Mouse (Mus musculus): Measurements from ENCODE around the gene 2610528J11Rik. TPM values are rescaled to one million over a fixed set of nuclear protein-coding genes. Genes with fewer than 3 reads are reported as not detected.
"Not testable (repeated sequence)": the region's sequence is repeated elsewhere in the genome, so short reads cannot be mapped to it uniquely, and the experiment has no call there.

The 2610528J11Rik gene
- not detected for total RNA-seq (2021)
- long read RNA-seq, experiment 1: 0 reads
- long read RNA-seq, experiment 2: 0 reads

DNA sequence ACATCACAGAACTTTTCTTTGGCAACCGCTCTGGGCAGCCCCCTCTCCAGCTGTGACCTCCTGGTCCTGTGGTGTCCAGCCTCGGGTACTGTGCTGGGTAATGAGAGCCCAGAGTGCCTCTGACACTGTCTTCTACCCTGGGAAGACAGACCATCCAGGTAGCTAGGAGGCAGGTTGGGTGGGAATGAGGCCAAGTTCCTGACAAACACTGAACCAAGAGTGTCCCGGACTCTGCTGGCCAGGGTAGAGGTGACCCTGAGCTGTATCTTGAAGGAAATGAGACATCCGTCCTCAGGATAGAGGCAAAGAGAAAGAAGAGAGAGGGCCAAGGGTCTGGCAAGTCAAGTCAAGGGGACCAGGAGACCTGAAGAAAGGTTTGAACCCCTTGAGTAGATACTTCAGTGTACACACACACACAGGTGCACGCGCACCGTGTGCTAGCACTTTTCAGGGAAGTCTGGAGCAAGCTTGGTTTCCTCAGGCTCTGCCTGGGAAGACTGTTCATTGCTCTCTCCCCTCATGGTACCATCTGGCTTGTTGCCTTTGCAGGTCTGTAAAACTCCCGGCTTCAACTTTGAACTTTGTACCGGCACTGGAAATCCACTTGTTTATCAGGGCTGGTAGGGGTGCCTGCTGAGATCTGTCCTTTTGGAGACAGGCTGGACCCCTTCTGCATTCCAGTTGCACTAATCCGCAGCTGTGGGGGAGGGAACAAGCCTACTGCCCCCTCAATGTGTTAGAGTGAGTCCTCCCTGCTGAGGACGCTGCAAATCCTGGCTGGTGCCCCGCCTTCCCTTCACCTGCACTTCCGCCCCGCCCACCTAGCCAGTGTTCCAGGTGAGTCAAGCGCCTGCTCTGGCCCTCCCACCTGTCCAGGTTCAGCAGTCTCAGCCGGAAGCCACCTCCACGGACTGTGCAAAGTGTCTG, at the start of gene 2610528J11Rik:
TSS of gene 2610528J11Rik (plus strand) at position 592 of the 927 bp plus-strand sequence.
- H3K27ac ChIP-seq: no peak within 1 kb of the TSS
- H3K4me3 ChIP-seq: no peak within 1 kb of the TSS
- no peak for TF ChIP-seq CTCF (conservative IDR thresholded peaks at IDR 0.05)
- DNase-seq (ENCODE audit: low spot score in 2 of 2): no peak

DNA sequence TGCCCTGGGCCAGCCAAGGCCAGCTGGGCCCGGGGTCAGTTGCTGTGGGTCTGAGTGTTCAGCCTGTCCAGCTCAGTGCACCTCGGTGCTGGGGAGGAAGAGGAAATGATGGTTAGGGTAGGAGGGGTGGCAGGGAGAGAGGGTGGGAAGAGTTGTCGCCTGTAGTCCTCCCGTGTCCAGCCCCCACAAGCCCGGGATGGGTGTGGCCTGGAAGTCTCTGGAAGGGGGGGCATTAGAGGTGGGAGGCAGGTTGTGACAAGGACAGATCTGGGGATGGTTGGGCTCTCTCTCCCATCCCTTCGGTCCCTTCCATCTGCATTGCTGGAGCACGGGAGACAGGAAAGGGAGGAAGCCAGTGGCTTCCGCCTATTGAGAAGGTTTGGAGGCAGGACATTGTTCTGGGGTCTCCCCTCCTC, 37.1 kb upstream of the 2610528J11Rik start, which contains the start of gene Tie1:
TSS of gene Tie1 (minus strand) at position 345 of the 416 bp plus-strand sequence.
- H3K27ac ChIP-seq: peak within 1 kb of the TSS; percentile 53; the same call in 1 of the 2 replicates
- peak within 1 kb of the TSS; percentile 27; the same call in 1 of the 2 replicates for H3K4me3 ChIP-seq
- DNase-seq (ENCODE audit: low spot score in 2 of 2): no peak
- TF ChIP-seq CTCF (conservative IDR thresholded peaks at IDR 0.05): no peak

DNA sequence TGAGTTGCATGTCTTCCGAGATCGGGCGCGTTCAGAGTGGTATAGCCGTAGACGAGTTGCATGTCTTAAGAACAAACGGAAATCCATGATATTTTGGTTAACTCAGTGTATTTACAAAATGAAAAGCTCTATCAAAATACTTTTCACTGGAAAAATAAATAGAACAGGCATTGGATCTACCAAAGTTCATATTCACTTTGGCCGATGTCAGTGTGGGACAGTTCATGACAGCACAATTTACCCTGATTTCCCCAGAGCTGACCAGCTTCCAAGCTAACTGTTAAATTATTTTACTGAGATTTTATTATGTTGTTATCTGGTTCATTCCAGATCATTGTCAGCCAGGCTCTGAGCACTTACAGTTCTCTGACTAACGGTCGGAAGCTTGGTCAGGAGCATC, 36.3 kb upstream of the 2610528J11Rik start:
- Histone ChIP-seq H3K27ac (peak overlapping the region; percentile 53; the same call in 1 of the 2 replicates), H3K4me3 (no peak overlapping the region)
- TF ChIP-seq CTCF (conservative IDR thresholded peaks at IDR 0.05): no peak
- no peak for DNase-seq (ENCODE audit: low spot score in 2 of 2)

DNA sequence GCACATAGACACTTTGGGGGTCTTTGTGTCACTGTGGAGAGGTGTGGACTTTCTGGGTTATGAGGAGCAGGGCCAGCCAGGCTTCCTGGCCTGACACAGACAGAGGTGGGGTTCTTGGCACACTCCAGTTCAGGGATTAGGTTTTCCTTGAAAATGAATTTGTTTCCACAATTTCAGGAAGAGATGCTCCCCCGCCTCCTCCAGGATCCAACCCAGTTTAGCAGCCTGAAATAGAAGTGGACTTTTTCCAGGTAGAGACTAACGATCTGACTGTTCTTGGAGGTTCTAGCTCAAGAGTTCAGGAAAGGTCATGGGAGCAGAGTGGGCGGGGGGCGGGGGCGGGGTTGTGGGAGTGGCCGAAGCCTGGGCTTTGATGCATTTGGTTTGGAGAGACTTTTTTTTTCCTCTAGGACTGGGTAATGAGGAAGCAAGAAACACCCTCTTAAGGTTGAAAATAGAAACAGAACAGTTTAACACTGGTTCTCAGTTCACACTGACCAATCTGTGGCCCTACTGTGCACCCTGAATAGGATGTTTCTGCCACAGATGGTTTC, 26.6 kb upstream of the 2610528J11Rik start:
- no peak for DNase-seq (ENCODE audit: low spot score in 2 of 2)
- TF ChIP-seq CTCF (conservative IDR thresholded peaks at IDR 0.05): no peak
- Histone ChIP-seq H3K4me3 (no peak overlapping the region), H3K27ac (no peak overlapping the region)

DNA sequence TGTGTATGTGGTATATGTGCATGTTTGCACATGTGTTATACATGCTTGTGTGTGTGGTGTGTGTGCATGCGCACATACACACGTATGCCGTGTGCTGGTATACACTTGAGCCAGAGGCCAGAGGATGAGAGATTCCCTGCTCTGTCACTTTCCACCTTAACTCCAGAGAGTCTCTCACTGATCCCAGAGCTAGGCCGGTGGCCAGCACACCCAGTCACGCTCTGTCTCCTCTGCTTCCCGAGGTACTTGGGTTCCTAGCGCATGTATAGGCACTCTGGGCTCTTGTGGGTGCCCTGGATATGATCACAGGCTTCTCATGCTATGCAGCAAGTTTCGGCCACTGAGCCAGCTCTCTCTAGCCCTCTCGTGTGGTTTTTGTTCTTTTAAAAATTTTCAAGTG, 26.0 kb upstream of the 2610528J11Rik start:
- no peak overlapping the region for H3K27ac ChIP-seq
- DNase-seq (ENCODE audit: low spot score in 2 of 2): no peak
- TF ChIP-seq CTCF (conservative IDR thresholded peaks at IDR 0.05): no peak
- H3K4me3 ChIP-seq: no peak overlapping the region

DNA sequence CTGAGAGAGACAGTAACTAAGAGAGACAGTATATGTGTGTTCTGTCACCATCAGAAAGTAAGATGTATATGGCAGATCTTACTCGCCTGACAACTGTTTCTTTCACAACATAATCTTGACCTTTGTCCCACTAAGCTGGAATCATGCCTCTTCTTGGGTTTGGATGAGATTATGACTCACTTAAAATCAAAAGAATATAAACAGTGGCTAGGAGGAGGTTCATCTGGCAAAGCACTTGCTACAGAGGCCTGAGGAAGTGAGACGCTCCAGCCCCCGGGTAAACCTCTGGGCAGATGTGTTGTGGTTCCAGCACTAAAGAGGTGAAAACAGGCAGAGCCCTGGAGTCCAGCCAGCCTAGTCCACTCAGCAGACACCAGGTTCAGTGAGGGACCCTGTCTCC, 21.2 kb upstream of the 2610528J11Rik start:
- no peak overlapping the region for H3K27ac ChIP-seq
- H3K4me3 ChIP-seq: no peak overlapping the region
- TF ChIP-seq CTCF (conservative IDR thresholded peaks at IDR 0.05): no peak
- no peak for DNase-seq (ENCODE audit: low spot score in 2 of 2)

DNA sequence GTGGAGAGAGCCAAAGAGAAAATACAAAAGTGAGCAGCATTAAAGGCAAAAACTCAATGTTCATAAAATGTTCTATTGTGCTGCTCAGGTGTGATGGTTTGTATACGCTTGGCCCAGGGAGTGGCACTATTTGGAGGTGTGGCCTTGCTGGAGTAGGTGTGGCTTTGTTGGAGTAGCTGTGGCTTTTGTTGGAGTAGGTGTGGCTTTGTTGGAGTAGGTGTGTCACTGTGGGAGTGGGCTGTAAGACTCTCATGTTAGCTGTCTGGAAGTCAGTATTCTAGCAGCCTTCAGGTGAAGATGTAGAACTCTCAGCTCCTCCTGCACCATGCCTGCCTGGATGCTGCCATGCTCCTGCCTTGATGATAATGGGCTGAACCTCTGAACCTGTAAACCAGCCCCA, 19.6 kb upstream of the 2610528J11Rik start:
- H3K27ac ChIP-seq; DNase-seq (ENCODE audit: low spot score in 2 of 2); H3K4me3 ChIP-seq: not testable (repeated sequence)

DNA sequence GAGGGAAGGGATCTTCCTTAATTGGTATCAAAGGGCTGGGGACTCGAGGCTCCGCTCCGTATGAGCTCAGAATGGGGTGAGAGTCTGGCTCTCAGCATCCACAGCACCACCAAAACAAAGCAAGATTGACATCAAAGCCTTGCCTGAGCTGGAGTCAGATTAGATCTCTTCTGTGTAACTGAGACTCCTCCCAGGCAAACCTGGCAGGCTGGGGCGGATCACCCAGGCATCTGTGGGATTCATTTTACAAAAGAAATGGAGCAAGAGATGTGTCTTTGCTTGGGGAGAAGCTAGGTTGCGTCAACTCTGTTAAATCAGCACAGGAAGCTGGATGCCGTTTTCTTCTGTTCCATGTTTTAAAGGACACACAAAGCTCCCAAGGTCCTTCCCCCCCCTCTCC, 17.7 kb upstream of the 2610528J11Rik start:
- TF ChIP-seq CTCF (conservative IDR thresholded peaks at IDR 0.05): no peak
- Histone ChIP-seq H3K27ac (no peak overlapping the region), H3K4me3 (no peak overlapping the region)
- DNase-seq (ENCODE audit: low spot score in 2 of 2): no peak

DNA sequence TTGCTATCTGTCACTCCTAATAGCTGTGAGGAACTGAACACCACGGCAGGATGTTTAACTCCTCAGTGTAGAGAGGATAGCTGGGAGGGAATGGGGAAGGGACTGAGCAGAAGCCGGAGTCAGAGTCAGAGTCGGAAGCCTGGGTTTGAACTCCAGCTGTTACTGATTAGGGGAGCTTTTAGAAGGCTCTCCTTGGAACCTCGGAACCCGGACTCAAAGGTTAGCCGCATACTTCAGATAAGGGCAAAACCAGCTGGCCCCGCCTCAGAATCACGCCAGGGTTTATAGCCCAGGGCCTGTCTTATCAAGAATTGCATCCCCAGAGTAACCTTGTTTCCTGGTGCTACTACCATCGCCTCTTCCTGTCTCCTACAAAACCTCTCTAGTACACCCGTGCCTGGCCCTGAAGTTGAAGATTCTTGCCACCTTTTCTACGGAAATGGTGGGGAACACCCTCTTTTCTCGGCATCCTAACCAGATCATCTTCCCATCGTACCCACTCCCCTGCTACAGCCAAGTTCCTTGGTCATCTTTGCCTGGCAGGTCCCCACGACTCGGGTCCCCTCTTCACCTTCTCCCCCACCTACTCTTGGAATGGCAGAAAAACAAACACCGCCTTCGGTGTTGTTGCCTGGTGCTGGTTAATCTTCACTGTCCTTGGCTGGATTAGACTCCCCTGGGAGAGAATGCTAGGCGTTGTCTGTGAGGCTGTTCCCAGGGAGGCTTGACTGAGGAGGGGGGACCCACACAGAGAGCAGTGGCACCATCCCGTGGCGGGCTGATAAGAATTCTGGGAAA, 9.9 kb upstream of the 2610528J11Rik start:
- TF ChIP-seq CTCF (conservative IDR thresholded peaks at IDR 0.05): peak; percentile 47
- no peak for DNase-seq (ENCODE audit: low spot score in 2 of 2)
- no peak overlapping the region for H3K27ac ChIP-seq
- H3K4me3 ChIP-seq: no peak overlapping the region

DNA sequence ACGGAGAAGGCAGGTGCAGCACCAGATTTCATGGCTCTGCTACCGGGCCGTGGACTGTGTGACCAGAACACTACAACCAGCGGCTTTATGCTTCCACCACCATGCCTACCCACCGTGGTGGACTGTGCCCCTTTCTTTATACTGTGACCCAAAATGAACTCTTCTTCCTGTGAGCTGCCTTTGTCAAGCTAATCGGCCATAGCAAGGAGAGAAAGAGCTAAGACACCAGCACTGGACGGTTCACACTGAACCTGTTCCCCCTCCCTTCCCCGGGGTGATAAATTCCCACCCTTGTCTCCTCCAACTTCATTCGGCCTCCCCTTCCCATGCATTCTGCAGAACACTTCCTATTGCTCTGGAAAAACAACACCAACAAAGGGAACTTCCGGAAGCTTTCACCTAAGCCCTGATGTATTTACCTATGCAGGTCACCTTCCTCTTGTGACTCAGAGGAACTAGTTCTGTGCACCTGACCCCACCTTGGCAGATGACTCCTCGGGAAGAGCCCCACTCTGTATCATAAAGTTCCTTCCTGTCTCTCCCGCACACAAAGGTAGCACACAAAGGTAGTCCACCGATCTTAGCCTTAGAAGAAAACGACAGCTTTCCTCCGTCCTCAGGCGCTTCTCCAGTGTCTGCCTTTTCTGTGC, 9.2 kb upstream of the 2610528J11Rik start:
- no peak for DNase-seq (ENCODE audit: low spot score in 2 of 2)
- H3K27ac ChIP-seq: no peak overlapping the region
- no peak for TF ChIP-seq CTCF (conservative IDR thresholded peaks at IDR 0.05)
- no peak overlapping the region for H3K4me3 ChIP-seq

DNA sequence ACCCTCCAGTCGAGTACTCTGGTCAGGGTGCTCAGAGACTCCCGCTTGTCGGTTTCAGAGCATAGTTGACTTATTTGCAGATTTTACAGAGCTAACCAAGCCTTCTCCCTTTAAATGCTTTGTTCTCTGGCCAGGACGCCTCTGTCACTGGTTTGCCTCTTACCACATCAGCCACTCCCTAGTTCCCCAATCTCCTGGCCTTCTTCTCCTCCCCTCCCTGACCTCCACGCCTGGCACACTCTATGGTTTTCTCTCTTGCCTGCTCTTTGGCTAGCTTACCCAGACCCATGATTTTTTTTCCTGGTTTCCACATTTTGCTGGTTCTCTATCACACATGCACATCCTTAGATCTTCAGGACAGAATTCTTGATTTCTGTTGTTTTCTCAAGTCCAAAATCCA, 8.6 kb upstream of the 2610528J11Rik start:
- no peak for DNase-seq (ENCODE audit: low spot score in 2 of 2)
- TF ChIP-seq CTCF (conservative IDR thresholded peaks at IDR 0.05): no peak
- no peak overlapping the region for H3K27ac ChIP-seq
- no peak overlapping the region for H3K4me3 ChIP-seq

DNA sequence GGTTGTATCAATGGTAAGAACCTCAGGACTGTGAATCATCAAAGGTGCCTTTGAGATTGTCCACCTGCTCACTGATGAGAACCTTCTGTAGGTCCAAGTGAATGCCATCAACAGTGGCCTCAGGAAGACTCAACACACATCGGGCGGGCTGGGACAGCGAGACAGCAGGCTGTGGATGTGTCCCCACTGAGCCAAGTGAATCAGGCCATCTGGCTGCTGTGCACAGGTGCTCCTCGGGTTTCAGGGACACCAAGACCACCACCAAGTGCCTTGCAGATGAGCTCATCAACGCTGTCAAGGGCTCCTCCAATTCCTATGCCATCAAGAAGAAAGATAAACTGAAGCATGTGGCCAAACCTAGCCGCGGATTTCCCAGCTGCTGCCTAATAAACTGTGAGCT, 4.6 kb upstream of the 2610528J11Rik start:
- H3K4me3 ChIP-seq: no peak overlapping the region
- no peak for TF ChIP-seq CTCF (conservative IDR thresholded peaks at IDR 0.05)
- no peak for DNase-seq (ENCODE audit: low spot score in 2 of 2)
- no peak overlapping the region for H3K27ac ChIP-seq
